Mouse (Mus musculus): ENCODE data around the gene Camk2n2.

- TF ChIP-seq CTCF (IDR thresholded peaks at IDR 0.05; ENCODE audit: control insufficient read depth, insufficient read depth, insufficient replicate concordance, low read depth, low read length) (no peak), POLR2A (IDR thresholded peaks at IDR 0.05; ENCODE audit: control insufficient read depth, low read depth, low read length) (no peak)
These were observed 7.8 kb upstream of the Camk2n2 start for GRCm38 (mm10) chr16:20628871-20629391.
